Mouse (Mus musculus) erythroblast, embryonic 14.5 days (primary cell): ENCODE measurements around the gene Myh11.

Experiments
- GATA1 ChIP-seq: IDR thresholded peaks from 2 replicates; pipeline ENCODE4 v1.6.1; 2012; ENCODE audit warnings: low read length, inconsistent platforms, mixed read lengths
- TAL1 ChIP-seq: IDR thresholded peaks from 3 replicates; pipeline ENCODE4 v1.6.1; 2012; ENCODE audit warnings: low read length, inconsistent platforms, mixed read lengths

GRCm38 (mm10) chr16:14158536-14158935, 132.6 kb downstream of the Myh11 start:
- TF ChIP-seq TAL1, result no peak
- TF ChIP-seq GATA1, result no peak
